Mouse (Mus musculus) heart, embryonic 14.5 days (tissue): Measurements from ENCODE around the gene Rnf208. TPM values are rescaled to one million over a fixed set of nuclear protein-coding genes. Genes with fewer than 3 reads are reported as not detected.
A peak's percentile ranks its signal among the peaks of the same experiment; 100 is the strongest.

Source experiments
- ATAC-seq: fragments of 200-750 bp; cut with Nextera tagmentation; 2 replicates; pipeline ENCODE4 v1.8.0; 2017; ENCODE audit warnings: low read depth, moderate TSS enrichment; ENCODE audit not compliant: insufficient number of reproducible peaks, insufficient read depth, low FRiP score
- H3K27ac ChIP-seq, 2 experiments: fragments of 200-500 bp in 1 of 2; fragments of 300-500 bp in 1 of 2; sonication (generic) in 1 of 2; replicated peaks in 1 of 2; 2 replicates each; pipeline ENCODE4 v1.5.1; 2012 to 2014; ENCODE audit warnings: low read depth in 2 of 2, low read length in 2 of 2, control low read depth in 1 of 2, mild to moderate bottlenecking in 1 of 2, mixed read lengths in 1 of 2; ENCODE audit not compliant: control insufficient read depth in 1 of 2, insufficient read depth in 1 of 2
- H3K27me3 ChIP-seq: fragments of 300-500 bp; sonication (generic); 2 replicates; pipeline ENCODE4 v1.6.1; 2014; ENCODE audit warnings: mild to moderate bottlenecking, low read length, control low read depth; ENCODE audit not compliant: control insufficient read depth, insufficient read depth
- H3K36me3 ChIP-seq: fragments of 300-500 bp; sonication (generic); 2 replicates; pipeline ENCODE4 v1.6.1; 2014; ENCODE audit warnings: mild to moderate bottlenecking, control low read depth, low read length, mixed read lengths; ENCODE audit not compliant: control insufficient read depth, insufficient read depth
- H3K4me1 ChIP-seq, 2 experiments: fragments of 200-500 bp in 1 of 2; fragments of 300-500 bp in 1 of 2; sonication (generic) in 1 of 2; 2 replicates each; pipeline ENCODE4 v1.6.1; 2012 to 2014; ENCODE audit warnings: low read length in 2 of 2, control low read depth in 1 of 2, mixed read lengths in 1 of 2; ENCODE audit not compliant: control insufficient read depth in 2 of 2, insufficient read depth in 2 of 2
- H3K4me2 ChIP-seq: fragments of 300-500 bp; sonication (generic); 2 replicates; pipeline ENCODE4 v1.6.1; 2014; ENCODE audit warnings: mild to moderate bottlenecking, low read length
- H3K4me3 ChIP-seq, 2 experiments: fragments of 200-500 bp in 1 of 2; fragments of 300-500 bp in 1 of 2; sonication (generic) in 1 of 2; 2 replicates each; pipeline ENCODE4 v1.5.1; 2012 to 2014; ENCODE audit warnings: low read length in 2 of 2, mild to moderate bottlenecking in 2 of 2, control low read depth in 1 of 2, low read depth in 1 of 2, moderate library complexity in 1 of 2; ENCODE audit not compliant: control insufficient read depth in 1 of 2, insufficient read depth in 1 of 2
- H3K9ac ChIP-seq: fragments of 300-500 bp; sonication (generic); 2 replicates; pipeline ENCODE4 v1.6.1; 2014; ENCODE audit warnings: mild to moderate bottlenecking, low read length
- H3K9me3 ChIP-seq: fragments of 300-500 bp; sonication (generic); 2 replicates; pipeline ENCODE4 v1.6.1; 2016; ENCODE audit warnings: low read length, control low read depth; ENCODE audit not compliant: control insufficient read depth
- WGBS: fragments of 180-500 bp; shearing (Covaris S2); extraction: QIAGEN DNeasy Blood & Tissue Kit; methylation state at CpG from one replicate; pipeline ENCODE4 v1.1.7; 2014; 5-methylcytosine and 5-hydroxymethylcytosine counted together
- polyA plus RNA-seq: library from polyadenylated mRNA; unstranded; fragments of >200 nt; fragmentation: Nextera tagmentation; extraction: Ambion mirVana; gene quantifications from 2 replicates; pipeline ENCODE4 v1.2.1, GENCODE M21; 2014

Rnf208 gene
- polyA plus RNA-seq, 1 experiment from 2014 or later, result 8.0 TPM

- H3K4me1 ChIP-seq, result peaks cover 8 to 18% of the 10 kb centered on the region in 2 experiments
- no peak overlapping the region for H3K27ac ChIP-seq
- no peaks in the 10 kb centered on the region for H3K9me3 ChIP-seq
- no peak for ATAC-seq
- no peak overlapping the region for H3K9ac ChIP-seq
- WGBS, result 76% methylated on average over 3 of the region's 3 CpGs
- H3K36me3 ChIP-seq, result no peaks in the 10 kb centered on the region
- H3K4me3 ChIP-seq, result no peak overlapping the region
- no peak overlapping the region for H3K4me2 ChIP-seq
- peaks cover 28% of the 10 kb centered on the region for H3K27me3 ChIP-seq
Observed at GRCm38 (mm10) chr2:25239766-25240165, 2.3 kb upstream of the Rnf208 start.

- Histone ChIP-seq H3K4me2 (peak overlapping the region; percentile 98), H3K4me3 (peak overlapping the region; percentile 19 to 28; a peak in 3 of 4 replicates), H3K9me3 (no peaks in the 10 kb centered on the region), H3K36me3 (no peaks in the 10 kb centered on the region), H3K27ac (no peak overlapping the region), H3K9ac (peak overlapping the region; percentile 2; the same call in 1 of the 2 replicates), H3K27me3 (peaks cover 28% of the 10 kb centered on the region), H3K4me1 (peaks cover 8 to 18% of the 10 kb centered on the region in 2 experiments)
- ATAC-seq, result no peak
- WGBS, result 53% methylated on average over 8 of the region's 8 CpGs
Observed at GRCm38 (mm10) chr2:25240310-25240709, 1.7 kb upstream of the Rnf208 start.

- H3K9me3 ChIP-seq, result no peaks in the 10 kb centered on the region
- WGBS, result 2% methylated on average over 29 of the region's 29 CpGs
- peaks cover 28% of the 10 kb centered on the region for H3K27me3 ChIP-seq
- no peaks in the 10 kb centered on the region for H3K36me3 ChIP-seq
- peak; percentile 64 for ATAC-seq
- peak overlapping the region; percentile 19 to 28 for H3K4me3 ChIP-seq
- no peak overlapping the region for H3K27ac ChIP-seq
- H3K9ac ChIP-seq, result peak overlapping the region; percentile 2; the same call in 1 of the 2 replicates
- H3K4me1 ChIP-seq, result peaks cover 8 to 18% of the 10 kb centered on the region in 2 experiments
- peak overlapping the region; percentile 98 for H3K4me2 ChIP-seq
Observed at GRCm38 (mm10) chr2:25240723-25241437, 1.2 kb upstream of the Rnf208 start.

GRCm38 (mm10) chr2:25241438-25241775 is 648 bp upstream of the Rnf208 start:
- Histone ChIP-seq H3K4me2 (peak overlapping the region; percentile 98), H3K36me3 (no peaks in the 10 kb centered on the region), H3K9ac (peak overlapping the region; percentile 2; the same call in 1 of the 2 replicates), H3K27me3 (peaks cover 28% of the 10 kb centered on the region), H3K27ac (no peak overlapping the region), H3K9me3 (no peaks in the 10 kb centered on the region), H3K4me3 (peak overlapping the region; percentile 47 to 53), H3K4me1 (peaks cover 8 to 18% of the 10 kb centered on the region in 2 experiments)
- ATAC-seq, result no peak
- WGBS, result 20% methylated on average over 6 of the region's 6 CpGs

- 67% methylated on average over 8 of the region's 8 CpGs for WGBS
- no peak for ATAC-seq
- H3K9ac ChIP-seq, result no peak overlapping the region
- H3K9me3 ChIP-seq, result no peaks in the 10 kb centered on the region
- peaks cover 13% of the 10 kb centered on the region; the same call in 1 of the 2 replicates for H3K36me3 ChIP-seq
- H3K27me3 ChIP-seq, result peaks cover 28% of the 10 kb centered on the region
- no peak overlapping the region for H3K4me2 ChIP-seq
- H3K4me3 ChIP-seq, result no peak overlapping the region
- no peak overlapping the region for H3K27ac ChIP-seq
- H3K4me1 ChIP-seq, result peaks cover 8 to 18% of the 10 kb centered on the region in 2 experiments
Observed at GRCm38 (mm10) chr2:25243342-25243741, 1.3 kb downstream of the Rnf208 start.

GRCm38 (mm10) chr2:25244144-25244543 is 2.1 kb downstream of the Rnf208 start:
- H3K36me3 ChIP-seq, result peaks cover 21% of the 10 kb centered on the region; the same call in 1 of the 2 replicates
- ATAC-seq, result no peak
- peaks cover 8 to 18% of the 10 kb centered on the region in 2 experiments for H3K4me1 ChIP-seq
- H3K27me3 ChIP-seq, result peaks cover 28% of the 10 kb centered on the region
- no peak overlapping the region for H3K9ac ChIP-seq
- no peak overlapping the region for H3K4me3 ChIP-seq
- WGBS, result 78% methylated on average over 4 of the region's 4 CpGs
- no peak overlapping the region for H3K27ac ChIP-seq
- H3K9me3 ChIP-seq, result no peaks in the 10 kb centered on the region
- no peak overlapping the region for H3K4me2 ChIP-seq

GRCm38 (mm10) chr2:25246183-25247072 is 4.4 kb downstream of the Rnf208 start, which contains the start of gene AL732309.1:
Gene AL732309.1 (minus strand): TSS chr2:25246863.
- peaks cover 4 to 13% of the 10 kb centered on the region in 2 experiments; a peak in 3 of 4 replicates for H3K4me1 ChIP-seq
- peaks cover 22% of the 10 kb centered on the region for H3K27me3 ChIP-seq
- no peak within 1 kb of the TSS for H3K4me2 ChIP-seq
- no peak within 1 kb of the TSS for H3K9ac ChIP-seq
- H3K4me3 ChIP-seq, result no peak within 1 kb of the TSS
- no peaks in the 10 kb centered on the region for H3K9me3 ChIP-seq
- no peak within 1 kb of the TSS for H3K27ac ChIP-seq
- no peak for ATAC-seq
- WGBS, result 85% methylated on average over 10 of the region's 10 CpGs
- peaks cover 43% of the 10 kb centered on the region for H3K36me3 ChIP-seq
